Mouse (Mus musculus) MEL (cell line): ENCODE results near the gene Rp9. TPM values are rescaled to one million over a fixed set of nuclear protein-coding genes. Genes with fewer than 3 reads are reported as not detected.
A peak's percentile ranks its signal among the peaks of the same experiment; 100 is the strongest.
"Not testable (repeated sequence)": the region's sequence is repeated elsewhere in the genome, so short reads cannot be mapped to it uniquely, and the experiment has no call there.

ENCODE experiments used
- DNase-seq: peaks from one replicate; pipeline ENCODE4 v3.0.0; 2011; ENCODE audit warnings: low read depth, low spot score
- H3K27ac ChIP-seq: 2 replicates; pipeline ENCODE4 v1.5.1; 2012; ENCODE audit warnings: low read depth, mild to moderate bottlenecking, control low read depth, low read length, moderate library complexity; ENCODE audit not compliant: control insufficient read depth
- H3K27me3 ChIP-seq, 2 experiments: fragments of 150-350 bp in 1 of 2; sonication (generic) in 1 of 2; 2 replicates each; pipeline ENCODE4 v1.6.1; 2012; ENCODE audit warnings: low read length in 2 of 2, mild to moderate bottlenecking in 2 of 2, improper control_type of control experiment in 1 of 2, moderate library complexity in 1 of 2; ENCODE audit not compliant: insufficient read depth in 2 of 2, control insufficient read depth in 1 of 2
- H3K36me3 ChIP-seq, 2 experiments: 2 replicates each; pipeline ENCODE4 v1.6.1; 2012 to 2014; ENCODE audit warnings: low read length in 2 of 2, improper control_type of control experiment in 1 of 2, inconsistent platforms in 1 of 2, mild to moderate bottlenecking in 1 of 2; ENCODE audit not compliant: insufficient read depth in 2 of 2, control insufficient read depth in 1 of 2
- H3K4me1 ChIP-seq, 2 experiments: fragments of 150-350 bp in 1 of 2; sonication (generic) in 1 of 2; 2 replicates each; pipeline ENCODE4 v1.6.1; 2012; ENCODE audit warnings: low read length in 2 of 2, improper control_type of control experiment in 1 of 2, mild to moderate bottlenecking in 1 of 2; ENCODE audit not compliant: insufficient read depth in 2 of 2, control insufficient read depth in 1 of 2
- H3K4me3 ChIP-seq, 2 experiments: fragments of 150-350 bp in 1 of 2; sonication (generic) in 1 of 2; 2 replicates each; pipeline ENCODE4 v1.5.1; 2012; ENCODE audit warnings: low read depth in 2 of 2, low read length in 2 of 2, mild to moderate bottlenecking in 2 of 2, moderate library complexity in 2 of 2, control low read depth in 1 of 2, improper control_type of control experiment in 1 of 2; ENCODE audit not compliant: control insufficient read depth in 1 of 2, insufficient read depth in 1 of 2
- H3K79me2 ChIP-seq: 2 replicates; pipeline ENCODE4 v1.6.1; 2012; ENCODE audit warnings: mild to moderate bottlenecking, low read length, moderate library complexity; ENCODE audit not compliant: control insufficient read depth, poor library complexity, insufficient read depth
- H3K9ac ChIP-seq: 2 replicates; pipeline ENCODE4 v1.6.1; 2012; ENCODE audit warnings: low read depth, mild to moderate bottlenecking, control low read depth, low read length, moderate library complexity; ENCODE audit not compliant: control insufficient read depth, poor library complexity, severe bottlenecking
- H3K9me3 ChIP-seq: fragments of 150-350 bp; sonication (generic); replicated peaks from 2 replicates; pipeline ENCODE4 v1.6.1; 2012; ENCODE audit warnings: mild to moderate bottlenecking, low read length, improper control_type of control experiment, moderate library complexity; ENCODE audit not compliant: insufficient read depth
- CTCF ChIP-seq, 3 experiments: IDR thresholded peaks in 2 of 3; conservative IDR thresholded peaks in 1 of 3; 2 replicates each; pipeline ENCODE4 v1.5.1; 2011 to 2012; ENCODE audit warnings: low read length in 3 of 3, low read depth in 2 of 3, mild to moderate bottlenecking in 2 of 3, improper control_type of control experiment in 1 of 3, inconsistent platforms in 1 of 3, mixed read lengths in 1 of 3, moderate library complexity in 1 of 3; ENCODE audit not compliant: control insufficient read depth in 1 of 3, insufficient read depth in 1 of 3, poor library complexity in 1 of 3, severe bottlenecking in 1 of 3
- EP300 ChIP-seq, 2 experiments: IDR thresholded peaks; 2 replicates each; pipeline ENCODE4 v1.6.1; 2011; ENCODE audit warnings: improper control_type of control experiment in 2 of 2, low read length in 2 of 2, low read depth in 1 of 2, mild to moderate bottlenecking in 1 of 2
- ETS1 ChIP-seq: IDR thresholded peaks from 2 replicates; pipeline ENCODE4 v1.6.1; 2012; ENCODE audit warnings: low read depth, mild to moderate bottlenecking, inconsistent platforms, low read length, improper control_type of control experiment, moderate library complexity
- MAX ChIP-seq: IDR thresholded peaks from 2 replicates; pipeline ENCODE4 v1.6.1; 2011; ENCODE audit warnings: low read length, improper control_type of control experiment
- MYB ChIP-seq: IDR thresholded peaks from 2 replicates; pipeline ENCODE4 v1.6.1; 2011; ENCODE audit warnings: mild to moderate bottlenecking, low read depth, low read length, improper control_type of control experiment
- MYC ChIP-seq: IDR thresholded peaks from 2 replicates; pipeline ENCODE4 v1.6.1; 2011; ENCODE audit warnings: low read depth, mild to moderate bottlenecking, low read length, improper control_type of control experiment, moderate library complexity
- RAD21 ChIP-seq: IDR thresholded peaks from 2 replicates; pipeline ENCODE4 v1.6.1; 2011; ENCODE audit warnings: mild to moderate bottlenecking, low read depth, low read length, improper control_type of control experiment
- RCOR1 ChIP-seq: IDR thresholded peaks from 2 replicates; pipeline ENCODE4 v1.6.1; 2012; ENCODE audit warnings: low read depth, mild to moderate bottlenecking, inconsistent platforms, low read length, improper control_type of control experiment
- SIN3A ChIP-seq: IDR thresholded peaks from 2 replicates; pipeline ENCODE4 v1.6.1; 2012; ENCODE audit warnings: low read length, improper control_type of control experiment, inconsistent platforms
- SMC3 ChIP-seq: IDR thresholded peaks from 2 replicates; pipeline ENCODE4 v1.6.1; 2011; ENCODE audit warnings: low read depth, low read length, improper control_type of control experiment
- TBP ChIP-seq: IDR thresholded peaks from 2 replicates; pipeline ENCODE4 v1.8.0; 2011; ENCODE audit warnings: low read depth, low read length, improper control_type of control experiment
- TCF12 ChIP-seq: IDR thresholded peaks from 2 replicates; pipeline ENCODE4 v1.6.1; 2014; ENCODE audit warnings: low read depth, mild to moderate bottlenecking, inconsistent platforms, low read length, improper control_type of control experiment, moderate library complexity
- USF1 ChIP-seq: IDR thresholded peaks from 2 replicates; pipeline ENCODE4 v1.6.1; 2014; ENCODE audit warnings: low read depth, mild to moderate bottlenecking, inconsistent platforms, low read length, improper control_type of control experiment, moderate library complexity
- USF2 ChIP-seq, 2 experiments: IDR thresholded peaks; 2 replicates each; pipeline ENCODE4 v1.6.1; 2011 to 2012; ENCODE audit warnings: improper control_type of control experiment in 2 of 2, low read length in 2 of 2, borderline replicate concordance in 1 of 2, inconsistent platforms in 1 of 2, low read depth in 1 of 2, mild to moderate bottlenecking in 1 of 2; ENCODE audit not compliant: insufficient read depth in 1 of 2
- ZC3H11A ChIP-seq: IDR thresholded peaks from 2 replicates; pipeline ENCODE4 v1.6.1; 2012; ENCODE audit warnings: low read depth, mild to moderate bottlenecking, inconsistent platforms, low read length, improper control_type of control experiment
- polyA plus RNA-seq, 2 experiments: library from polyadenylated mRNA; stranded (reverse) in 1 of 2; unstranded in 1 of 2; fragments of >175 nt in 1 of 2; fragments of >200 nt in 1 of 2; gene quantifications; 2 replicates each; pipeline versions ENCODE4 v1.2.1 to v1.2.4; 2012; ENCODE audit warnings: low replicate concordance in 2 of 2, low read depth in 1 of 2; ENCODE audit not compliant: insufficient read length in 2 of 2, insufficient read depth in 1 of 2, missing spikeins in 1 of 2
- total RNA-seq: library from RNA; depleted of rRNA; stranded (reverse); fragments of 300-350 nt; gene quantifications from 2 replicates; pipeline ENCODE4 v1.2.3, GENCODE M21; 2012

Gene Rp9
- total and polyA plus RNA-seq, 3 experiments: 225 to 417 (median 405) TPM

- not testable (repeated sequence) for H3K9ac ChIP-seq, H3K79me2 ChIP-seq, H3K27me3 ChIP-seq, H3K4me3 ChIP-seq, DNase-seq, H3K4me1 ChIP-seq, H3K36me3 ChIP-seq, H3K9me3 ChIP-seq, H3K27ac ChIP-seq
- TF ChIP-seq MYC (peak; percentile 81), SMC3 (peak; percentile 23; the same call in 1 of the 2 replicates), RAD21 (peak; percentile 22), CTCF (IDR thresholded peaks at IDR 0.05 in 2 of 3, conservative IDR thresholded peaks at IDR 0.05 in 1 of 3; ENCODE audit: control insufficient read depth in 1 of 3, insufficient read depth in 1 of 3, low read depth in 2 of 3, low read length in 3 of 3, poor library complexity in 1 of 3, severe bottlenecking in 1 of 3) (peak in 2 of 3 experiments; percentile 5 to 36; a peak in 2 of 6 replicates), USF1 (peak; percentile 69), ZC3H11A (peak; percentile 13; the same call in 1 of the 2 replicates), MAX (peak; percentile 77), TBP (0 out of 2 replicates have a peak, but pooled peaks have one; percentile 22)
Observed at GRCm38 (mm10) chr9:22403501-22403900, 66.0 kb downstream of the Rp9 start.

- TF ChIP-seq CTCF (IDR thresholded peaks at IDR 0.05 in 2 of 3, conservative IDR thresholded peaks at IDR 0.05 in 1 of 3; ENCODE audit: control insufficient read depth in 1 of 3, insufficient read depth in 1 of 3, low read depth in 2 of 3, low read length in 3 of 3, poor library complexity in 1 of 3, severe bottlenecking in 1 of 3) (no peak), RCOR1 (peak; percentile 32; the same call in 1 of the 2 replicates), TCF12 (peak; percentile 71; the same call in 1 of the 2 replicates), USF2 (IDR thresholded peaks at IDR 0.05; ENCODE audit: borderline replicate concordance in 1 of 2, insufficient read depth in 1 of 2, low read depth in 1 of 2, low read length in 2 of 2) (no peak), ETS1 (peak; percentile 72), SIN3A (peak; percentile 25; the same call in 1 of the 2 replicates), MYB (peak; percentile 74; the same call in 1 of the 2 replicates), EP300 (IDR thresholded peaks at IDR 0.05; ENCODE audit: low read depth in 1 of 2, low read length in 2 of 2) (peak in 1 of 2 experiments; percentile 83; a peak in 2 of 4 replicates), SMC3 (no peak)
- TF ChIP-seq, all 39 proteins: peak for 6
- no peaks in the 10 kb centered on the region for H3K27me3 ChIP-seq
- H3K27ac ChIP-seq: peak overlapping the region; percentile 13; the same call in 1 of the 2 replicates
- H3K36me3 ChIP-seq: peaks cover 0 to 6% of the 10 kb centered on the region in 2 experiments; a peak in 2 of 4 replicates
- peaks cover 6 to 8% of the 10 kb centered on the region in 2 experiments; a peak in 3 of 4 replicates for H3K4me1 ChIP-seq
- no peaks in the 10 kb centered on the region for H3K79me2 ChIP-seq
- H3K4me3 ChIP-seq: peak overlapping the region in 1 of 2 experiments; percentile 2; a peak in 1 of 4 replicates
- no peaks in the 10 kb centered on the region for H3K9me3 ChIP-seq
- peak overlapping the region; percentile 32 for H3K9ac ChIP-seq
- DNase-seq: peak; percentile 74
Observed at GRCm38 (mm10) chr9:22402976-22403375, 66.6 kb downstream of the Rp9 start.
